Mouse (Mus musculus): ENCODE measurements at regions not wholly inside any gene's neighbourhood (a gene's known extent, or its start where the extent isn't known, plus 50 kb on each side); places are given as distances from the start of the nearest gene placed in this dataset.

DNA sequence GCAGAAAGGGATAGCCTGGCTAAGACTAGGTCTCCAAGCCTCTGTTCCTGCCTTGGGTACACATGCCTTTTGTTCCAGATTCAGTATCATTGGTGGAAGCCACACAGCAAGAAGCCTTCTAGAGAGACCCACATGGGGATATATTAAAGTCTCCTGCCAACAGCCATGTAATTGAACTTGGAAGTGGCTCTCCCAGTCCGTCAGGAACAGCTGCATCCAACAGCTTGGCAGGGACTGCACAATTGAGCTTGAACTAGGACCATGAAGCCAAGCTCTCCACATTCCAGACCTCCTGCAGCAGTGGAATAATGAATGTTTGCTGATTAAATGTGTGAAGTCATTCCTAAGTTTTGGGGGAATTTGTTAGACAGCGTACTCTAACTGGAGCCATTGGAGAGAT is 94.5 kb downstream of the Gpr139 start:
- no peak for ATAC-seq (ENCODE audit: low FRiP score, low read depth)
- no peak overlapping the region for H3K4me2 ChIP-seq (replicated peaks)
- WGBS = 77% methylated on average over 2 of the region's 2 CpGs

DNA sequence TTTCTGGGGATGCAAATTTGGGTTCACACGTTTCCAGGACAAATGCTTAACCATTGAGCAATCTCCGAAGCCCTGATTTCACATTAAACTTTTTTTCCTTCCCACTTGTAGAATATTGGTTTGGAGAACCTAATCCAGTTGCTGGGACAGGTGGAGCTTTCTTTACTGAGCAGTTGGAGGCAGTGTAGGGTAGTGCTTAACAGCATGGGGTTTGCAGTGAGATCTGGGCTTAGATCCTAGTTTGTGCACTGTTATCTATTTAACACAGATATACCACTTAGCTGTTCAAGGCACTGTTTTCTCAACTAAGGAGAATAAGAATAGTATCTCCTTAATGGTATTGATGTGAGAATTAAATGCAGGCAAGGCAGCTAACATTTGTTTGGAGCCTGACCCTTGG is 93.5 kb upstream of the Gprc5b start:
- Histone ChIP-seq H3K27me3 (replicated peaks) (peaks cover 32% of the 10 kb centered on the region), H3K27ac (no peak overlapping the region), H3K4me1 (0 out of 2 replicates have a peak, but pooled peaks cover 5% of the 10 kb centered on the region), H3K9ac (no peak overlapping the region), H3K4me2 (replicated peaks) (no peak overlapping the region), H3K4me3 (no peak overlapping the region), H3K36me3 (no peaks in the 10 kb centered on the region), H3K9me3 (no peaks in the 10 kb centered on the region)
- ATAC-seq (ENCODE audit: low FRiP score, low read depth) = no peak
- WGBS = 78% methylated on average over 2 of the region's 2 CpGs

More for the DNA sequence above, 94.5 kb downstream of the Gpr139 start:
- H3K36me3 ChIP-seq = no peaks in the 10 kb centered on the region
- H3K27me3 ChIP-seq (replicated peaks) = peaks cover 30% of the 10 kb centered on the region
- no peak overlapping the region for H3K4me3 ChIP-seq
- no peak overlapping the region for H3K27ac ChIP-seq
- no peak overlapping the region for H3K9ac ChIP-seq
- H3K4me1 ChIP-seq = 0 out of 2 replicates have a peak, but pooled peaks cover 5% of the 10 kb centered on the region
- no peaks in the 10 kb centered on the region for H3K9me3 ChIP-seq

DNA sequence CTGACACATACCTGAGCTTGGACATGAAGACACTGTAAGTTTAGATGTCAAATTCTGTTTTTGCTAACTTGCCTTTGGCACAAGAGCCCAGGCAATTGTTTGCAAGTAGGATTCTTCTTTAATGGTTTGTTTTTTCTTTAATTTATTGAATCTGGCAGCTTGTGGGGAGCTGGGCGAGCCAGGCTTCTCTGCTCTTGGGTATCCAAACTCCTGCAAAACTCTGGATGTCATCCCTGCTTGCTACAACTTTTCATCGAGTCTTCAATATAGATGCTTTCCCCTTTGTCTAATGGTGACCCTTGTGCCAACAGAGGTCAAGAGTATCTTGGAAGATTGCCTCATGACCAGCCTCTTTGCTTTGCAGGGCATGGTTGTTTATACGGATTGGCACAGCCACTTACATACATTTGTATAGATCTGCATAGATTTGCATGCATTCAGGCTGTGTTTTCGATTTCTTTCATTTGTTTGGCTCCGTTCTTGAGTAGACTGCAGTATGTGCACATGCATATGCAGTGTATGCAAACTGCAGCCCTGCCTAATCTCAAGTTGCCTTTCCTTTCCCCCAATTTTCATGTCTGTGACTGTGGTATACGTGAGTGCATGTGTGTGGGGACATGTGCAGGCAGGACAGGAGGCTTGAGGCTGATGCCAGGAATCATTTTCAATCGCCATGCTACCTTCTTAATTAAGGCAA is 92.9 kb upstream of the Gprc5b start:
- Histone ChIP-seq H3K4me1 (0 out of 2 replicates have a peak, but pooled peaks cover 5% of the 10 kb centered on the region), H3K36me3 (no peaks in the 10 kb centered on the region), H3K4me2 (replicated peaks) (no peak overlapping the region), H3K27ac (no peak overlapping the region), H3K27me3 (replicated peaks) (peaks cover 30% of the 10 kb centered on the region), H3K9ac (no peak overlapping the region), H3K9me3 (no peaks in the 10 kb centered on the region), H3K4me3 (no peak overlapping the region)
- WGBS = 67% methylated on average over 7 of the region's 7 CpGs
- no peak for ATAC-seq (ENCODE audit: low FRiP score, low read depth)

DNA sequence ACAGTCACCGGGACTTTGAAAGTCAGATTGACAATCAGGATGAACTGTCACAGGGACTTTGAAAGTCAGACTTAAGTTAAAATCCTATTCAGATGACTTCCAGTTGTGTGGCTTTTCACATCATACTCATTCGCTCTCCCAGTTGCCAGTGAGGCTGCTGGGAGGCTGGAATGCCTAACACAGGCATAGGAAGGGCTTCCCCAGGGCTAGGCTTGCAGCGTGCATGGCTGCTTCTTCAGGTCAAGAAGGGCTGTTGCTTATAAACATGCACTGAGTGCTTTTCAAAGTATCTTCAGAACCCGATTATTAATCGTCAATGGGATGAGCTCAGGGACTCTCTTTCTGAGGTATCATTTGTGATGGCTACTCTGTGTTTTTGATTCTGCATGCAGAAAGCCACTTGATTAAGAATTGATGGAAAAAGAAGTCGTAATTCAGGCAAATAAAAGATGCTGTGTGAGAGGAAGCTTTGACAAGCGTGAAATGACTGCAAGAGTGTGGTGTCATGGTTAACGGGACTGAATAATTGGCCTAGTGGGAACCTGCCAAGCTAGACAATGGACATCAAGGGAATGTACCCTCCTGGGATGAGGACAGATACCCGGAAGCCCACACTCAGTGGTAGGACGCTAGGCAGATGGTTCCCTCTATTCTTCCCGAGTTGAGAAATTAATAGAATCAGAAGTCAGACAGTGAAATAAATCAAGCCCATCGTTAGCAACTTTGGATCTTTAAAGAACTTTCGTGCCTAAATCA is 90.9 kb upstream of the Gprc5b start:
- H3K4me2 ChIP-seq (replicated peaks) = no peak overlapping the region
- H3K4me3 ChIP-seq = no peak overlapping the region
- peak; percentile 87 for ATAC-seq (ENCODE audit: low FRiP score, low read depth)
- no peak overlapping the region for H3K9ac ChIP-seq
- no peaks in the 10 kb centered on the region for H3K36me3 ChIP-seq
- H3K27ac ChIP-seq = no peak overlapping the region
- H3K9me3 ChIP-seq = no peaks in the 10 kb centered on the region
- H3K4me1 ChIP-seq = 0 out of 2 replicates have a peak, but pooled peaks cover 5% of the 10 kb centered on the region
- H3K27me3 ChIP-seq (replicated peaks) = peaks cover 29% of the 10 kb centered on the region
- WGBS = 31% methylated on average over 13 of the region's 13 CpGs

DNA sequence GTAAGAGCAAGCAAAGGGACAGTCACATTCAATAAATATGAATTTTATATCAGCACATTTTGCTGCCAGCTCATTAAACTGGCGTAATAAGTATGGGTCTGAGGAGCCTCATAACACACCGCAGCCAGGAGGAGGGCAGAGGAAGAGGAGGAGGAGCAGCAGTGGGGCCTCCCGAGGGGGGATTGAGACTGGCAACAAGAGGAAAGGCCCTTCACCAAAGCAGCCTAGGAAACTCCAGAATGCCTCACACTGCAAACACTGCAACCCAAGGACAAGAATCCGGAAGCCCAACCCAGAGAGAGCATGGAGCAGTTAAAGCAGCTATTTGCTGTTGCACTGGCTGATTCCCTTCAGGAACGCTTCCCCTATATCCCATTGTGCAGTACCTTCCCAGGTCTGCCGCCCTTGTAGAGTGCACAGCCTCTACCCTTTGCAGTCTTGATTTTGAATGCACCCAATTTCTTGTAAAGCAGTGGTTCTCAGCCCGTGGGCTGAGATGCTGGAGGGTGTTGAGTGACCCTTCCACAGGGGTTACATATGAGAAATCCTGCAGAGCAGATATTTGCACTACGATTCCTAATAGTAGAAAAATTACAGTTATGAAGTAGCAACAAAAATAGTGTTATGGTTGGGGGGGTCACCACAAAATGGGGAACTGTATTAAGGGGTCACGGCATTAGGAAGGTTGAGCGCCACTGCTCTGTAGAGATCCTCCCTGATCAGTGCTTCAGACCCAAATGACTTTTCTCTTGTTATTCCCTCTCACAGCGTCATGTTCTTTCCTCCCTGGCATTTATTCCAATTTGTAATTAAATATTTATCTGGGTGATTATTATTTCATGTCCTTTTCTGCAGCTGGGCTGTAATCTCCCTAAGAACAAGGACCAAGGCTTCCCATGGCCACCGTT is 82.0 kb upstream of the Gprc5b start:
- H3K27ac ChIP-seq = no peak overlapping the region
- WGBS = 54% methylated on average over 12 of the region's 12 CpGs

DNA sequence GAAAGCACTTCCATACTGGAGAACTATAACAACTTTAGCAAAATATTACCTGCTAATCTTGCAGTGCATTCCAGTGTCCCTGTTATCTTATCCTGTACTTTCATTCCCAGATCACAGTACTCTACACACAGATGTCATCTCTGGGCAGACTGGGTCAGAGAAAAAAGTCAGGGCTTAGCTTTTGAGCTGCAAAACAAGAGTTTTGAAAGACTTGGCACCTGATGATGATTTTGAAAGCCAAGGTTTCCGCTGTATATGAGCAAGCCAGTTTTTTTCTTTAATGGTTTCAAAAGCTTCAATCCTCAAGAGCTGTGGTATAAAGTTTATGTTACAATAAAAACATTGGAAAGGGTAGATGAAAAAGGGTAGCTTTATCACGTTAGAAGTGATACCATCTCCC is 71.0 kb upstream of the Gprc5b start:
- Histone ChIP-seq H3K4me2 (replicated peaks) (no peak overlapping the region), H3K27ac (no peak overlapping the region), H3K4me1 (no peaks in the 10 kb centered on the region), H3K36me3 (no peaks in the 10 kb centered on the region), H3K9ac (no peak overlapping the region), H3K27me3 (replicated peaks) (no peaks in the 10 kb centered on the region), H3K9me3 (no peaks in the 10 kb centered on the region), H3K4me3 (no peak overlapping the region)
- WGBS = 74% methylated on average over 2 of the region's 2 CpGs
- no peak for ATAC-seq (ENCODE audit: low FRiP score, low read depth)

More for the DNA sequence above, 82.0 kb upstream of the Gprc5b start:
- Histone ChIP-seq H3K4me1 (no peaks in the 10 kb centered on the region), H3K4me3 (no peak overlapping the region), H3K36me3 (no peaks in the 10 kb centered on the region), H3K9ac (no peak overlapping the region), H3K27me3 (replicated peaks) (0 out of 2 replicates have a peak, but pooled peaks cover 3% of the 10 kb centered on the region), H3K4me2 (replicated peaks) (no peak overlapping the region), H3K9me3 (no peaks in the 10 kb centered on the region)
- peak; percentile 51 for ATAC-seq (ENCODE audit: low FRiP score, low read depth)
